Mouse (Mus musculus) erythroblast, embryonic 14.5 days (primary cell): ENCODE data around the gene Ncoa5.

Source experiments
- GATA1 ChIP-seq: IDR thresholded peaks from 2 replicates; pipeline ENCODE4 v1.6.1; 2012; ENCODE audit warnings: low read length, inconsistent platforms, mixed read lengths
- TAL1 ChIP-seq: IDR thresholded peaks from 3 replicates; pipeline ENCODE4 v1.6.1; 2012; ENCODE audit warnings: low read length, inconsistent platforms, mixed read lengths

GRCm38 (mm10) chr2:164955725-164956124 is 78.9 kb downstream of the Ncoa5 start:
- no peak for TF ChIP-seq TAL1
- no peak for TF ChIP-seq GATA1
